Mouse (Mus musculus): ENCODE measurements around the gene Foxk1. TPM values are rescaled to one million over a fixed set of nuclear protein-coding genes. Genes with fewer than 3 reads are reported as not detected.

Foxk1 gene
- polyA plus RNA-seq, 1 experiment from 2014 or later = 4.5 TPM

Other genes starting within 250 kb of the Foxk1 start
- gene Ap5z1, start 62.4 kb downstream of the Foxk1 start, polyA plus RNA-seq (2016; fragmentation: Nextera tagmentation; extraction: Ambion mirVana) = 11.2 and 16.2 TPM in 2 replicates
- 0.06 and 0.16 TPM in 2 replicates for gene Papolb, start 128.6 kb downstream of the Foxk1 start, polyA plus RNA-seq (2016; fragmentation: Nextera tagmentation; extraction: Ambion mirVana)
- gene Radil, start 149.6 kb downstream of the Foxk1 start, polyA plus RNA-seq (2016; fragmentation: Nextera tagmentation; extraction: Ambion mirVana) = 1.8 and 2.6 TPM in 2 replicates
- gene Mmd2, start 207.3 kb downstream of the Foxk1 start, polyA plus RNA-seq (2016; fragmentation: Nextera tagmentation; extraction: Ambion mirVana) = 0.09 and 0.28 TPM in 2 replicates
- 69.4 and 71.6 TPM in 2 replicates for gene Wipi2, start 226.2 kb downstream of the Foxk1 start, polyA plus RNA-seq (2016; fragmentation: Nextera tagmentation; extraction: Ambion mirVana)